Mouse (Mus musculus) Patski (cell line): ENCODE measurements around the gene Cntd1. TPM values are rescaled to one million over a fixed set of nuclear protein-coding genes. Genes with fewer than 3 reads are reported as not detected.

Experiments used
- ATAC-seq: fragments of 100-300 bp; one replicate; pipeline ENCODE4 v1.8.0; 2021
- CTCF ChIA-PET: fragments of 350-600 bp; sonication (Branson Sonifier 250); formaldehyde crosslinking; loops from one replicate; lab custom pipeline; 2022; ENCODE audit warnings: inconsistent platforms; lab: Charles Lee
- POLR2A ChIA-PET: fragments of 350-600 bp; sonication (Branson Sonifier 250); formaldehyde crosslinking; loops from one replicate; lab custom pipeline; 2022; ENCODE audit warnings: antibody characterized with exemption, inconsistent platforms; lab: Charles Lee
- DNase-seq: peaks from one replicate; pipeline ENCODE4 v3.0.0-alpha.2; 2011; ENCODE audit warnings: low read depth, low spot score
- H3K27me3 ChIP-seq: fragments of 371-371 bp; one replicate; pipeline ENCODE4 v1.5.1; 2021
- CTCF ChIP-seq: fragments of 100-300 bp; IDR thresholded peaks from one replicate; pipeline ENCODE4 v1.5.1; 2021
- in situ Hi-C: fragments of 300-500 bp; cut with MboI; formaldehyde crosslinking; loops from 3 replicates; pipeline ENCODE4 v1.11.1; 2018; ENCODE audit warnings: low pct_unique_long_range_greater_than_20kb, mixed read lengths
- polyA plus RNA-seq: library from polyadenylated mRNA; unstranded; gene quantifications from one replicate; pipeline ENCODE4 v1.2.3, GENCODE M21; 2021

Gene Cntd1
- polyA plus RNA-seq, 1 experiment from 2014 or later: 1.0 TPM

DNA sequence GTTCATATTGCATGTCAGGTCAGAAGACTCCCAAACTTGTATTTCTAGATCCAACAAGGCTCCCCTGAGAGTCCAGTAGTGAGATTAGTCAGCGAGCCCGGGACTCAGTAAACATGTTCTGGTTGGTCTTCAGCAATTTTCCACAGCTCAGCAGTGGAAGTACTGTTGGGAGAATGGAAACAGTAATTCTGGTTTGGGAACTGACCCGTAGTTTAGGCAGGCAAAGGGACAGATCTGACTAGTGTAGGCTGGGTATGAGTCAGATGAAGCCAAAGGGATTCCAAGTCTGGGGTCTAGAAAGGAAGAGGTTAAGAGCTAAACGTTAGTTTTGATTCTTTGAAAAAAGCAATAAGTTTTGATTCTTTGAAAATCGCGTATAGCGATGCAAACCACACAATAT is 25.9 kb upstream of the Cntd1 start:
- in situ Hi-C loops: loop anchor here (5.0 kb wide), 2 partner anchors 41 to 49 kb away; partner anchors contain the start of gene Becn1
- no peak for TF ChIP-seq CTCF
- no peaks in the 10 kb centered on the region for H3K27me3 ChIP-seq
- CTCF ChIA-PET: interaction anchor here (0.9 to 5.1 kb wide), 7 partner anchors 25 to 210 kb away, joined by 3 to 33 read pairs (median 3); partner anchors contain the start of genes Becn1, Cntd1 and Coa3
- POLR2A ChIA-PET: interaction anchor here (1.0 to 1.6 kb wide), 6 partner anchors 9 to 49 kb away, joined by 3 to 7 read pairs (median 4); partner anchors contain the start of gene Becn1
- ATAC-seq (no peak), DNase-seq (no peak)

DNA sequence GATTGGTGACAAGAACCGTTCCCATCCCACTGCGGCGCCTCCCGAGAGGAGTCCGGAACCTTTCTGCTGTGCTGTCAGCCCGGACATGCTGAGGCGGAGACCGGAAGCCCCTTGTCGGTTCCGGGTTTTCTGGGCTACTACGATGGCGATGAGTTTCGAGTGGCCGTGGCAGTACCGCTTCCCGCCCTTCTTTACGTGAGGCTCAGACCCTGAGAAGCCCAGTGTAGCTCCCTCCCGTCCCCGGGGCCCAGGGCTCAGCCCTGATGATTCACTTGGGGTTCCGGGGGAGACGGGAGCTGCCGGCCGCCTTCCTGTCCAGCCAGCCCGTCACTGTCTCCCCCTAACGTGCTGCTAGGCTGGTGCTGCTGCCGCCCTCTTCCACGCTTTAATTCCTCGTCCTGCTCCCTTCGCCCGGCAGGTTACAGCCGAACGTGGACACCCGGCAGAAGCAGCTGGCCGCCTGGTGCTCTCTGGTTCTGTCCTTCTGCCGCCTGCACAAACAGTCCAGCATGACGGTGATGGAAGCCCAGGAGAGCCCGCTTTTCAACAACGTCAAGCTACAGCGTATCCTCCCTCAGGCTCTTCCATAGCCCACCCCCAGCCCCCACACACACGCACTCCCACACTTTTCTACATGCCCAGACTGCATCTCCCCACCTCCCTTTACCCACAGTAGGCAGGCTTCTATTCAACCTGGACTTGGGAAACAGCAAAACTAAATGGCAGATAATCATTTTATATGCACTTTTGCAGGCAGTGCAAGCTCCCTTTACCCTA is 25.0 kb upstream of the Cntd1 start, which contains the start of gene Vps25:
Vps25 (plus strand) TSS at position 95 of the 777 bp plus-strand sequence.
- ChIA-PET CTCF (interaction anchor here (1.3 to 5.1 kb wide), 4 partner anchors 25 to 77 kb away, joined by 3 to 33 read pairs (median 6); partner anchors contain the start of genes Becn1, Cntd1 and Coa3), POLR2A (interaction anchor here (0.6 to 1.6 kb wide), 5 partner anchors 12 to 48 kb away, joined by 3 to 7 read pairs (median 4); partner anchors contain the start of gene Becn1)
- H3K27me3 ChIP-seq: no peaks in the 10 kb centered on the region
- in situ Hi-C loops: loop anchor here (5.0 kb wide), 2 partner anchors 42 to 48 kb away; partner anchors contain the start of gene Becn1
- peak; percentile 41 for DNase-seq
- ATAC-seq: peak; percentile 66
- TF ChIP-seq CTCF: no peak

DNA sequence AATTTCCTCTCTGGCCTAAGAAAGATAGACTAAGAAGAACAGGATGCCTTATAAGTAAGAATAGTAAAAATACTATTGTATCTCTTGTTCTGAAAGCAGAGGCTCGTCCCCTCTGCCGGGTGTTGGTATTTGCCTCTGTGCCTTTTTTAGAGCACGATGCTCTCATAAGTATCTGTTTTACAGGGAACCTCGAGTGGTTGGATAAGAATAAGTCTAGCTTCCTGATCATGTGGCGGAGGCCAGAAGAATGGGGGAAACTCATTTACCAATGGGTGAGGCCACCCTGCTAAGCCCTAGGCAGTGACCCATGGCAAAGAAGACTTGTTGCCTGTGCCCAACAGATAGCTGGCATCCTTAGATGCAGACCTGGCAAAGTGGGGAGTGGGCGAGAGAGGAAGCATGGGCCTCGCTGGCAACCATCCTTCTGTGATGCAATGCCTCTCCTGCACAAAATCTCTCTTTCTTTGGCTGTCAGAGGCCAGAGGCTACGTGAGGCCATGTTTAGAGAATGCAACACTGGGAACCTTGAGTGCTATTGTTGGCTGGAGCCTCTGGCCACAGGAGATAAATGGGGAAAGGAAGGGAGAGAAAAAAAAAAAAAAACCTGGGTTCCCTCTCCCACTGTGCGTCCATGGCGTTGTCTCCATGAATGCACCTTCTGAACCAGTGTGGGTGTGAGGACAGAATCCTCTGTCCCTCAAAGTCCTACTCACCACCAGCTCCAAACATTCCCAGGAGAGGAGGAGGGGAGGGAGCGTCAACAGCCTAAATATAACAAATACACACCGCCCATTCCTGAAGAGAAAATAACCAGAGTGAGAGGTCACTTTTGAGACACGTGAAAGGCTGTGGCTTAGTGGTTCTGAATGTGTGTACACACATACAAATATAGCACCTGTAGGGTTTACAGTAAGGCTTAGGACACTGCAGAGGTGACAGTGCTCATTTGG is 22.7 kb upstream of the Cntd1 start:
- DNase-seq: no peak
- TF ChIP-seq CTCF: no peak
- POLR2A ChIA-PET: no interaction called here
- H3K27me3 ChIP-seq: no peaks in the 10 kb centered on the region
- ATAC-seq: no peak
- in situ Hi-C loops: no loop called here
- CTCF ChIA-PET: interaction anchor here (5.1 kb wide), 1 partner anchor 45 kb away, joined by 33 read pairs; the partner anchor contains the start of gene Becn1

DNA sequence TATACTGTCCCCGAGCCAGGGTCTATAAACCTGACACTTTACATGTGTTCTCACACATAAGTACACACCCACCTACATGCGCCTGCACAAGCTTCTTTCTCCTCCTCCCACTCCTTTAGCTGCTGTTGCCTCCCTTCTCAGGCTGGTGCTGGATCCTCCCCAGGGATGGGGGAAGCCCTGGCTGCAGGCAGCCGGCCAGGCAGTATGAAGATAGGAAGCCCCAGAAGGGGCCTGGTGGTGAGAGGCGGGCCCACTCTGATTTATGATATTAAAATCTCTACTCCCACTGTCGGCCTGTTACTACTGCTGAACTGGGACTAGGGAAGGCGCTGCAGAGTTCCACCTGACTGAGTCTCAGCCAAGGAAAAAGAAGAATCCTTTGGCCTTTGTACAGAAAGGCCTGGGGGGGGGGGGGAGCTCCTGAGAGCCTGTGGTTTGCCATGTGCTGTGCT is 19.5 kb upstream of the Cntd1 start:
- no peak for TF ChIP-seq CTCF
- ATAC-seq (peak; percentile 32), DNase-seq (peak; percentile 59)
- CTCF ChIA-PET: interaction anchor here (0.7 to 2.6 kb wide), 5 partner anchors 18 to 43 kb away, joined by 3 to 17 read pairs (median 3); partner anchors contain the start of gene Becn1
- POLR2A ChIA-PET: interaction anchor here (0.6 to 4.8 kb wide), 8 partner anchors 13 to 384 kb away, joined by 3 to 51 read pairs (median 5); partner anchors contain the start of genes Becn1, Cntd1, Coa3 and Mlx
- in situ Hi-C loops: no loop called here
- no peaks in the 10 kb centered on the region for H3K27me3 ChIP-seq

DNA sequence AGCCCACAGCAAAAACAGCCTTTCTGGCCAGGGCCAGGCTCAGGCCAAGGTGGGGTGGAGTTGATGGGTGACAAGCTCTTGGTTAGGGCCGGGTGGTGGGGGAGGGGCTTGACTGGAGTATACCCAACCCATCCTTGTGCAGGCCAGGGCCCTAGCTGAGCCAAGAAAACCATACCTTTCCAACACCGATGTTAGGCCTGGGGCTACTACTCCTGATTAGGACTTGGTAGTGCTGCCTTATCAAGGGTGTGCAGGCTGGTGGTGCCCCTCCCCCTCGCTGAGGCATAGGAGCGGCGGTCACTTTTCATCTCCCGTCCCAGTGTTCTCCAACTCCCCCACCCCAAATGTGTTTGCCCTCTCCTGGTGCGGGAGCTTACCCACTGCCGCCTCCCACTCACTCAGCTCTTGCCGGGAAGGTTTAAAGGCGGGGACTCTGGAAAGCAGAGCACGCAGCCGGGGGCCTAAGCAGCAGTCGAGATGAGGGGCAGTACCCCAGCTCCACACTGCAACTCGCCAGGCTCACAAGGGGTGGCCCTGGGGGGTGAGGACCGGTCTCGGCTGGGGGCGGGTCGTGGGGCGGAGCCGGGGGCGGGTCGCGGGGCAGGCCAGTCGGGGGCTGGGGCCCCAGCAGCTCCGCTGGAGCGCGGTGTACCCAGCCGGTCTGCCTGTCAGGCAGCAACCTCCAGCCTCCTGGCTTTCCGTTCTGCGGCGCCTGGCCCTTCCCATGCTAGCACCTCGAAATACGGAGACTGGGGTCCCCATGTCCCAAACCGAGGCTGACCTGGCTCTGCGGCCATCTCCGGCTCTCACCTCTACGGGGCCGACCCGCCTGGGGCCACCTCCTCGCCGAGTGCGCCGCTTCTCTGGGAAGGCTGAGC is 18.6 kb upstream of the Cntd1 start, which contains the start of gene Wnk4:
Wnk4 (plus strand) TSS at position 620 of the 878 bp plus-strand sequence.
- no peak for TF ChIP-seq CTCF
- peak; percentile 28 for DNase-seq
- in situ Hi-C loops: no loop called here
- POLR2A ChIA-PET: interaction anchor here (0.6 to 4.8 kb wide), 10 partner anchors 12 to 383 kb away, joined by 3 to 51 read pairs (median 4); partner anchors contain the start of genes Becn1, Cntd1, Coa3 and Mlx
- H3K27me3 ChIP-seq: no peaks in the 10 kb centered on the region
- ATAC-seq: peak; percentile 72
- CTCF ChIA-PET: interaction anchor here (0.7 to 2.6 kb wide), 4 partner anchors 18 to 44 kb away, joined by 3 to 17 read pairs (median 3); partner anchors contain the start of gene Becn1

DNA sequence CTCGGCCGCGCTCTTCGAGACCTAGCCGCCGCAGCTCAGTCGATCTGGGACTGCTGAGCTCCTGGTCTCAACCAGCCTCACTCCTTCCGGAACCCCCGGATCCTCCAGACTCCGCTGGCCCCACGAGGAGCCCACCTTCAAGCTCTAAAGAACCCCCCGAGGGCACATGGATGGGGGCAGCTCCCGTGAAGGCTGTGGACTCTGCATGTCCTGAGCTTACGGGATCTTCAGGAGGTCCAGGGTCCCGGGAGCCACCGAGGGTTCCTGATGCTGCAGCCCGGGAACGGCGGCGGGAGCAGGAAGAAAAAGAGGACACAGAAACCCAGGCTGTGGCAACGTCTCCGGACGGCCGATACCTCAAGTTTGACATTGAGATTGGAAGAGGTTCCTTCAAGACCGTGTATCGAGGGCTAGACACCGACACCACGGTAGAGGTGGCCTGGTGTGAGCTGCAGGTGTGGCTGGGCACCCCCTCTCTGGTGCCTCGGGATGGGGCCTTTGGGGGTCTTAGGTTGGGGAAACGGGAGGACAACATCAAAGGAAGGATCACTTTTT is 17.9 kb upstream of the Cntd1 start:
- H3K27me3 ChIP-seq: no peaks in the 10 kb centered on the region
- peak; percentile 7 for ATAC-seq
- ChIA-PET POLR2A (interaction anchor here (0.6 to 4.8 kb wide), 7 partner anchors 8 to 41 kb away, joined by 3 to 51 read pairs (median 4); partner anchors contain the start of genes Becn1, Cntd1 and Coa3), CTCF (interaction anchor here (1.5 to 2.6 kb wide), 2 partner anchors 41 to 45 kb away, joined by 3 to 17 read pairs; partner anchors contain the start of gene Becn1)
- no peak for DNase-seq
- no peak for TF ChIP-seq CTCF
- in situ Hi-C loops: no loop called here

DNA sequence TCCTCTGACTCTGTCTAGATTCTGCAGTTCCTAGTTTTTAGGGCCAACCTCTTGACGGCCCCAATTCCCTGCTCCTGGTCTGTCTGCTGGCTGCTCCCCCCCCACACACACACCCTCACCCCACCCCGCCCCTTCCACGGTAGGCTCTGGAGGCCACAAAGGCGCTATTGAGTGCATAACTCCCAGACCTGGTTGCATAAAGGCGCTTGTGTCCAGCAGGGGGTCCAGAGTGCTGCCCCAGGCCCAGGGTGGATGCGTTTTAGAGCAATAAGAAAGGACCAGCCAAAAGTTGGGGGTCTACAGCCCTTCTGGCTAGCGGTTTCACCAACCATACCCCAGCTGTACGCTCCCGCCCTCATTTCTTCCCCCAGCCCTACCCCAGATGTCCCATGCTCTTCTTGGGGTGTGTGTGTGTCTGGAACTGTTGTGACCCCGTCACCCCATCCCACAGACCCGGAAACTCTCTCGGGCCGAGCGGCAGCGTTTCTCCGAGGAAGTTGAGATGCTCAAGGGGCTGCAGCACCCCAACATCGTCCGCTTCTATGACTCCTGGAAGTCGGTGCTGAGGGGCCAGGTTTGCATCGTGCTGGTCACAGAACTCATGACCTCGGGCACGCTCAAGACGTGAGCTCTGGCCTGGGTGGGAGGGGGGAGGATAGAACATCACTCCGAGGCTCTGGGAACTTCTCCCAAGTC is 16.4 kb upstream of the Cntd1 start:
- no peaks in the 10 kb centered on the region for H3K27me3 ChIP-seq
- ChIA-PET POLR2A (no interaction called here), CTCF (no interaction called here)
- in situ Hi-C loops: no loop called here
- no peak for DNase-seq
- TF ChIP-seq CTCF: no peak
- no peak for ATAC-seq
